ENCODE assay signal across 8 mouse cellular contexts in the genomic region with DNA sequence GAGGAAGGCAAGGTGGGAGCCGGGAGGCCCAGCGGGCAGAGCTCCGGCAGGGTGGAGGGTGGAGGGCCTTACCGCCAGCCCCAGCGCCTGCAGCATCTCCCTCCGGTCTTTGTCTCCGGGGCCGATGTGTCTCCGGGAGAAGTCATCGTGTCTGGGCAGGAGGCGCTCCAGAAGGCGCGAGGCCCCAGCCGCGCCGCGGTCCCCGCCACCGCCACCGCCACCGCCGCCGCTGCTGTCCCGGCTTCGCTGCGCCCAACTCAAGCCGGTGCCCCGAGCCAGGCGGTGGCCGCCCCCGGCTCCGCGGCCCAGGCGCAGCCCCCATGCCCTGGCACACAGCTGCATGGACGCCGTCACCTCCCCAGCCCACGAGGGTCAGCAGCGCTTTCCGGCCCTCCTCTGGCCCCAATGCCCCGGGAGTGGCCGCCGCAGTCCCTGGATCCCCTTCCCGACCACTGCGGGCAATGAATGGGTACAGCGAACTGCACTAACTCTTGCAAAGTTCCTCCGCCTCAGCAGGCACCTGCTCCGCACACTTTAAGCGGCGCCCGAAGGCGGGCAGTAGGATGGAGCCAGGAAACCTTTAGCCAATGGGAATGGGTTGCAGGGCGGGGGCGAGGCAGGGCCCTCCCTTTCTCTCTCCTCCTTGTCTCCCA. TPM values are rescaled to one million over a fixed set of nuclear protein-coding genes. Genes with fewer than 3 reads are reported as not detected.
DNase-seq lines count a peak whose midpoint lies in the region; ATAC-seq and TF ChIP-seq lines count a peak whose summit lies in the region.

Gldc (minus strand) TSS at position 511 of the 653 bp plus-strand sequence.

- no peaks in the 10 kb centered on the region for H3K36me3 ChIP-seq in hindbrain, embryonic 16.5 days (ENCODE audit: control insufficient read depth, insufficient read depth, low read length)

- under 1% methylated on average over 30 of the region's 53 CpGs for WGBS in hindbrain, embryonic 16.5 days

- intact Hi-C loops in gastrocnemius, adult 2 months (cut with DNase I): no loop called here
- intact Hi-C loops in left cerebral cortex, adult 2 months (cut with DNase I): no loop called here

- DNase-seq in adrenal gland, postnatal 10 days: peak; percentile 59
- DNase-seq in cerebellum, postnatal 4 days (ENCODE audit: low spot score in 2 of 2): peak; percentile 42 to 66
- DNase-seq in gastrocnemius, adult 2 months: peak; percentile 46
- peak; percentile 57 to 62 for DNase-seq in left cerebral cortex, adult 2 months (ENCODE audit: extremely low spot score in 1 of 2, low spot score in 2 of 2)
- peak; percentile 19 to 39 for DNase-seq in lung, postnatal 4 days
- DNase-seq in right cerebral cortex, postnatal 36 days (ENCODE audit: low spot score in 2 of 2): peak; percentile 54 to 56

- peak within 1 kb of the TSS; percentile 75 for H3K9ac ChIP-seq in hindbrain, embryonic 16.5 days (ENCODE audit: low read depth, low read length)

- peak; percentile 97 for ATAC-seq in hindbrain, embryonic 16.5 days
- no peak for ATAC-seq in granulocyte monocyte progenitor cell, adult 5-6 weeks (replicated peaks; ENCODE audit: poor library complexity, severe bottlenecking)

- no peak for TF ChIP-seq CTCF in gastrocnemius, adult 2 months (IDR thresholded peaks at IDR 0.05)
- TF ChIP-seq CTCF in left cerebral cortex, adult 2 months (IDR thresholded peaks at IDR 0.05): no peak

- H3K27me3 ChIP-seq in hindbrain, embryonic 16.5 days (replicated peaks; ENCODE audit: control insufficient read depth, insufficient read depth, low read length): peaks cover 8% of the 10 kb centered on the region

- H3K4me1 ChIP-seq in hindbrain, embryonic 16.5 days (ENCODE audit: control insufficient read depth, insufficient read depth, low read depth, low read length): peaks cover 11% of the 10 kb centered on the region

- H3K4me3 ChIP-seq in gastrocnemius, adult 2 months: peak within 1 kb of the TSS; percentile 72
- H3K4me3 ChIP-seq in hindbrain, embryonic 16.5 days (ENCODE audit: low read length): peak within 1 kb of the TSS; percentile 83
- peak within 1 kb of the TSS; percentile 56 for H3K4me3 ChIP-seq in left cerebral cortex, adult 2 months

- H3K27ac ChIP-seq in gastrocnemius, adult 2 months: no peak within 1 kb of the TSS
- peak within 1 kb of the TSS; percentile 71 for H3K27ac ChIP-seq in hindbrain, embryonic 16.5 days (ENCODE audit: low read depth, low read length)
- no peak within 1 kb of the TSS; the same call in 1 of the 2 replicates for H3K27ac ChIP-seq in left cerebral cortex, adult 2 months

- H3K9me3 ChIP-seq in hindbrain, embryonic 16.5 days (ENCODE audit: control insufficient read depth, low read length): no peaks in the 10 kb centered on the region

- peak within 1 kb of the TSS; percentile 100 for H3K4me2 ChIP-seq in hindbrain, embryonic 16.5 days (ENCODE audit: low read length)

RNA-seq across cellular contexts. Expression of gene Gldc, which starts in this region (rescaled TPM):
- total RNA-seq in adrenal gland, postnatal 10 days (2021): 10 to 100 TPM in 1 of 2 experiments, 1 to 10 TPM in 1; 6.3 to 14.0 TPM
- total RNA-seq in gastrocnemius, adult 2 months (2021): under 1 TPM in 1 of 2 experiments, not detected in 1; 0.11 TPM
- 8.7 and 9.2 TPM in 2 replicates for polyA plus RNA-seq in hindbrain, embryonic 16.5 days (2015; fragmentation: Nextera tagmentation; extraction: Ambion mirVana)
- total RNA-seq in left cerebral cortex, adult 2 months (2021): 10 to 100 TPM; 22.4 to 23.5 TPM
- total RNA-seq in granulocyte monocyte progenitor cell, adult 5-6 weeks (2014; fragmentation: Nextera tagmentation): not detected in 2 replicates
- not detected in 2 replicates for total RNA-seq in granulocyte monocyte progenitor cell, adult 5-6 weeks (2017)

Comparison
In these comparisons a context has a peak if more than half of its experiments do, and no peak if none do; other contexts are left out.
1. RNA of gene Gldc (total RNA-seq): 22.4 to 23.5 TPM in left cerebral cortex, adult 2 months and 6.3 to 14.0 TPM in adrenal gland, postnatal 10 days; 0.11 TPM in gastrocnemius, adult 2 months and not detected in granulocyte monocyte progenitor cell, adult 5-6 weeks; every median in the first group is over 4 times any median in the second.
2. Peak in DNase-seq and H3K4me3 ChIP-seq in gastrocnemius, adult 2 months; RNA of the gene not detected or under 1 TPM.
3. Peak in every context shown above with its lines, with median percentiles within 50 percentile points of each other: DNase-seq and H3K4me3 ChIP-seq.